ENCODE assay signal across 9 mouse cellular contexts in genomic region chr10:59636751-59637533, GRCm38 (mm10). TPM values are rescaled to one million over a fixed set of nuclear protein-coding genes. Genes with fewer than 3 reads are reported as not detected.
DNase-seq lines count a peak whose midpoint lies in the region; ATAC-seq and TF ChIP-seq lines count a peak whose summit lies in the region.
"Had no signal": no experiment of that assay in that cellular context is flagged by ENCODE, and none has a peak within 500 bp of the region (broad histone marks: within the 10 kb centered on the region; RNA-seq: fewer than 3 reads in every experiment).

No protein-coding gene starts in this region.

- TF ChIP-seq POLR2A in small intestine, adult 2 months (IDR thresholded peaks at IDR 0.05; ENCODE audit: low read depth, low read length) = peak; percentile 37; the same call in 1 of the 2 replicates

- H3K9ac ChIP-seq in lung, embryonic 16.5 days (ENCODE audit: low read length) = no peak overlapping the region
- H3K9ac ChIP-seq: hindbrain, embryonic 15.5 days had no signal

- H3K4me3 ChIP-seq in lung, embryonic 16.5 days (ENCODE audit: low read length) = peak overlapping the region; percentile 31
- peak overlapping the region; percentile 69 for H3K4me3 ChIP-seq in small intestine, adult 2 months (ENCODE audit: low read depth, low read length)
- H3K4me3 ChIP-seq in layer of hippocampus, adult 2 months = no peak overlapping the region; the same call in 1 of the 2 replicates
- H3K4me3 ChIP-seq: hindbrain, embryonic 15.5 days had no signal

- H3K27me3 ChIP-seq in lung, embryonic 16.5 days (ENCODE audit: control insufficient read depth, insufficient read depth, low read depth, low read length) = no peaks in the 10 kb centered on the region
- no peaks in the 10 kb centered on the region for H3K27me3 ChIP-seq in small intestine, adult 2 months (ENCODE audit: control insufficient read depth, insufficient read depth, low read length)
- H3K27me3 ChIP-seq: hindbrain, embryonic 15.5 days had no signal

- DNase-seq in lung, adult 18-20 months = no peak
- no peak for DNase-seq in neural tube, embryonic 10.5 days (ENCODE audit: extremely low spot score, low spot score)
- no peak for DNase-seq in layer of hippocampus, adult 2 months (ENCODE audit: low spot score in 2 of 2)

- peak; percentile 23; the same call in 1 of the 2 replicates for ATAC-seq in lung, embryonic 16.5 days (ENCODE audit: low read depth)
- ATAC-seq in common myeloid progenitor, adult 5-6 weeks (replicated peaks; ENCODE audit: low read depth, poor library complexity, severe bottlenecking) = peak; percentile 81; the same call in 1 of the 2 replicates
- ATAC-seq in inflammation-experienced regulatory T-cells, adult 6 months = peak; percentile 95

- H3K27ac ChIP-seq in lung, embryonic 16.5 days (ENCODE audit: low read length) = no peak overlapping the region
- peak overlapping the region; percentile 81 for H3K27ac ChIP-seq in small intestine, adult 2 months (ENCODE audit: insufficient read depth, low read depth, low read length)
- no peak overlapping the region for H3K27ac ChIP-seq in layer of hippocampus, adult 2 months
- H3K27ac ChIP-seq: hindbrain, embryonic 15.5 days had no signal

- TF ChIP-seq CTCF in small intestine, adult 2 months (IDR thresholded peaks at IDR 0.05; ENCODE audit: extremely low read depth, insufficient read length, insufficient replicate concordance, low read depth, low read length) = no peak
- no peak for TF ChIP-seq CTCF in layer of hippocampus, adult 2 months (conservative IDR thresholded peaks at IDR 0.05)

- H3K4me2 ChIP-seq in lung, embryonic 16.5 days (ENCODE audit: low read depth, low read length) = peak overlapping the region; percentile 13
- H3K4me2 ChIP-seq: hindbrain, embryonic 15.5 days had no signal

- H3K4me1 ChIP-seq in lung, embryonic 16.5 days (replicated peaks; ENCODE audit: control insufficient read depth, insufficient read depth, low read length) = 0 out of 2 replicates have a peak, but pooled peaks cover 2% of the 10 kb centered on the region
- H3K4me1 ChIP-seq in small intestine, adult 2 months (ENCODE audit: control insufficient read depth, insufficient read depth, insufficient read length, low read length) = no peaks in the 10 kb centered on the region
- H3K4me1 ChIP-seq: hindbrain, embryonic 15.5 days had no signal

- H3K36me3 ChIP-seq in lung, embryonic 16.5 days (ENCODE audit: control insufficient read depth, insufficient read depth, low read length) = no peaks in the 10 kb centered on the region
- no peaks in the 10 kb centered on the region for H3K36me3 ChIP-seq in small intestine, adult 2 months (ENCODE audit: control insufficient read depth, insufficient read depth, low read length)
- H3K36me3 ChIP-seq: hindbrain, embryonic 15.5 days had no signal

- whole genome bisulfite sequencing in lung, embryonic 16.5 days = 63% methylated on average over 16 of the region's 16 CpGs
- whole genome bisulfite sequencing in small intestine, adult 2 months = 57% methylated on average over 16 of the region's 16 CpGs

- no peaks in the 10 kb centered on the region for H3K9me3 ChIP-seq in lung, embryonic 16.5 days (ENCODE audit: control insufficient read depth, low read length)
- H3K9me3 ChIP-seq: hindbrain, embryonic 15.5 days had no signal

RNA-seq across cellular contexts. Expression of gene Mcu, which starts 20.4 kb away (rescaled TPM):
- polyA plus RNA-seq in lung, embryonic 16.5 days (2015; fragmentation: Nextera tagmentation; extraction: Ambion mirVana) = 30.6 and 33.3 TPM in 2 replicates
- 16.5 and 25.4 TPM in 2 replicates for total RNA-seq in common myeloid progenitor, adult 5-6 weeks (2017)
- 10 to 100 TPM; 20.2 to 36.2 (median 30.8) TPM for polyA plus RNA-seq in inflammation-experienced regulatory T-cells, adult 6 months (2017; shearing (Covaris generic))
- 38.0 and 87.5 TPM in 2 replicates for polyA plus RNA-seq in small intestine, adult 2 months (2012; rRNA removed)
- 10 to 100 TPM; 53.8 to 54.8 TPM for total RNA-seq in layer of hippocampus, adult 2 months (2021)

RNA-seq across cellular contexts. Expression of gene Gm10322, which starts 21.1 kb away (rescaled TPM):
- polyA plus RNA-seq in lung, embryonic 16.5 days (2015; fragmentation: Nextera tagmentation; extraction: Ambion mirVana) = not detected in 2 replicates
- total RNA-seq in common myeloid progenitor, adult 5-6 weeks (2017) = not detected in 2 replicates
- polyA plus RNA-seq in inflammation-experienced regulatory T-cells, adult 6 months (2017; shearing (Covaris generic)) = not detected
- polyA plus RNA-seq in small intestine, adult 2 months (2012; rRNA removed) = not detected in 2 replicates
- total RNA-seq in layer of hippocampus, adult 2 months (2021) = not detected
- polyA plus RNA-seq: hindbrain, embryonic 15.5 days; neural tube, embryonic 14.5 days had no signal

Comparison
In these comparisons a context has a peak if more than half of its experiments do, and no peak if none do; other contexts are left out.
1. ATAC-seq: peak in every context shown above with its lines; median percentile 95 in inflammation-experienced regulatory T-cells, adult 6 months; 81 in common myeloid progenitor, adult 5-6 weeks; 23 in lung, embryonic 16.5 days.